Mouse (Mus musculus): ENCODE measurements at regions not wholly inside any gene's neighbourhood (a gene's known extent, or its start where the extent isn't known, plus 50 kb on each side); places are given as distances from the start of the nearest gene placed in this dataset.

GRCm38 (mm10) chr12:25782972-25783717 is 631.9 kb downstream of the Rnf144a start:
- no peak for DNase-seq (ENCODE audit: low spot score)

GRCm38 (mm10) chr12:25771856-25772255 is 643.2 kb downstream of the Rnf144a start:
- no peak for DNase-seq (ENCODE audit: low spot score)

GRCm38 (mm10) chr12:25768644-25769043 is 646.4 kb downstream of the Rnf144a start:
- DNase-seq (ENCODE audit: low spot score): no peak

- no peak for DNase-seq (ENCODE audit: low spot score)
Measured at GRCm38 (mm10) chr12:25763061-25763460, 652.0 kb downstream of the Rnf144a start.

GRCm38 (mm10) chr12:25757014-25757413 is 658.0 kb downstream of the Rnf144a start:
- no peak for DNase-seq (ENCODE audit: low spot score)

- DNase-seq (ENCODE audit: low spot score): no peak
Measured at GRCm38 (mm10) chr12:25733801-25734200, 636.9 kb upstream of the Id2 start.

- no peak for DNase-seq (ENCODE audit: low spot score)
Measured at GRCm38 (mm10) chr12:25725774-25726173, 628.8 kb upstream of the Id2 start.

GRCm38 (mm10) chr12:25711186-25711585 is 614.2 kb upstream of the Id2 start:
- no peak for DNase-seq (ENCODE audit: low spot score)

GRCm38 (mm10) chr12:25703023-25703400 is 606.1 kb upstream of the Id2 start:
- no peak for DNase-seq (ENCODE audit: low spot score)

- DNase-seq (ENCODE audit: low spot score): no peak
Measured at GRCm38 (mm10) chr12:25702176-25703022, 605.5 kb upstream of the Id2 start.

GRCm38 (mm10) chr12:25687063-25687462 is 590.1 kb upstream of the Id2 start:
- DNase-seq (ENCODE audit: low spot score): no peak

- DNase-seq (ENCODE audit: low spot score): no peak
Measured at GRCm38 (mm10) chr12:25676631-25677030, 579.7 kb upstream of the Id2 start.

GRCm38 (mm10) chr12:25668336-25668735 is 571.4 kb upstream of the Id2 start:
- DNase-seq (ENCODE audit: low spot score): no peak

- no peak for DNase-seq (ENCODE audit: low spot score)
Measured at GRCm38 (mm10) chr12:25654456-25654855, 557.5 kb upstream of the Id2 start.

- DNase-seq (ENCODE audit: low spot score): no peak
Measured at GRCm38 (mm10) chr12:25650237-25650636, 553.3 kb upstream of the Id2 start.

- no peak for DNase-seq (ENCODE audit: low spot score)
Measured at GRCm38 (mm10) chr12:25628081-25628480, 531.1 kb upstream of the Id2 start.

GRCm38 (mm10) chr12:25625858-25626257 is 528.9 kb upstream of the Id2 start:
- no peak for DNase-seq (ENCODE audit: low spot score)

GRCm38 (mm10) chr12:25623449-25623848 is 526.5 kb upstream of the Id2 start:
- DNase-seq (ENCODE audit: low spot score): no peak

- DNase-seq (ENCODE audit: low spot score): no peak
Measured at GRCm38 (mm10) chr12:25621142-25621541, 524.2 kb upstream of the Id2 start.

- DNase-seq (ENCODE audit: low spot score): no peak
Measured at GRCm38 (mm10) chr12:25617521-25617920, 520.6 kb upstream of the Id2 start.

GRCm38 (mm10) chr12:25615377-25615776 is 518.4 kb upstream of the Id2 start:
- no peak for DNase-seq (ENCODE audit: low spot score)

GRCm38 (mm10) chr12:25613473-25613872 is 516.5 kb upstream of the Id2 start:
- no peak for DNase-seq (ENCODE audit: low spot score)

GRCm38 (mm10) chr12:25609045-25609444 is 512.1 kb upstream of the Id2 start:
- peak; percentile 66 for DNase-seq (ENCODE audit: low spot score)

Measured in adipocyte (in vitro differentiated cells).